8 mouse cellular contexts compared by ENCODE assay signal in genomic region chr1:132416244-132416942, GRCm38 (mm10). TPM values are rescaled to one million over a fixed set of nuclear protein-coding genes. Genes with fewer than 3 reads are reported as not detected.
DNase-seq lines count a peak whose midpoint lies in the region; ATAC-seq and TF ChIP-seq lines count a peak whose summit lies in the region.

No protein-coding gene starts in this region.

- no peak overlapping the region for H3K4me3 ChIP-seq in embryonic facial prominence, embryonic 12.5 days
- no peak overlapping the region; the same call in 1 of the 2 replicates for H3K4me3 ChIP-seq in embryonic facial prominence, embryonic 10.5 days
- no peak overlapping the region for H3K4me3 ChIP-seq in lung, embryonic 15.5 days
- no peak overlapping the region for H3K4me3 ChIP-seq in lung, postnatal 0 days (ENCODE audit: low read depth, low read length)
- H3K4me3 ChIP-seq in midbrain, embryonic 15.5 days = peak overlapping the region; percentile 91; the same call in 1 of the 2 replicates

- WGBS in embryonic facial prominence, embryonic 12.5 days = 55% methylated on average over 8 of the region's 8 CpGs
- 70% methylated on average over 8 of the region's 8 CpGs for whole genome bisulfite sequencing in embryonic facial prominence, embryonic 10.5 days
- WGBS in lung, embryonic 15.5 days = 54% methylated on average over 8 of the region's 8 CpGs
- 64% methylated on average over 8 of the region's 8 CpGs for WGBS in lung, postnatal 0 days
- 76% methylated on average over 8 of the region's 8 CpGs for WGBS in midbrain, embryonic 15.5 days

- H3K27me3 ChIP-seq in embryonic facial prominence, embryonic 12.5 days = no peaks in the 10 kb centered on the region
- peaks cover 5% of the 10 kb centered on the region; the same call in 1 of the 2 replicates for H3K27me3 ChIP-seq in embryonic facial prominence, embryonic 10.5 days (replicated peaks; ENCODE audit: low read depth, poor library complexity, severe bottlenecking)
- H3K27me3 ChIP-seq in lung, embryonic 15.5 days = no peaks in the 10 kb centered on the region
- H3K27me3 ChIP-seq in lung, postnatal 0 days (replicated peaks; ENCODE audit: insufficient read depth, low read length) = no peaks in the 10 kb centered on the region
- no peaks in the 10 kb centered on the region for H3K27me3 ChIP-seq in midbrain, embryonic 15.5 days (replicated peaks)

- no peaks in the 10 kb centered on the region for H3K9me3 ChIP-seq in embryonic facial prominence, embryonic 12.5 days
- H3K9me3 ChIP-seq in embryonic facial prominence, embryonic 10.5 days = no peaks in the 10 kb centered on the region
- H3K9me3 ChIP-seq in lung, embryonic 15.5 days = no peaks in the 10 kb centered on the region
- no peaks in the 10 kb centered on the region for H3K9me3 ChIP-seq in lung, postnatal 0 days (ENCODE audit: low read length)
- no peaks in the 10 kb centered on the region for H3K9me3 ChIP-seq in midbrain, embryonic 15.5 days

- no peak for ATAC-seq in embryonic facial prominence, embryonic 12.5 days (ENCODE audit: insufficient number of reproducible peaks, insufficient read depth, low FRiP score, low TSS enrichment)
- ATAC-seq in lung, embryonic 15.5 days (ENCODE audit: borderline replicate concordance, extremely low read depth, low FRiP score, low TSS enrichment) = no peak
- no peak for ATAC-seq in lung, postnatal 0 days
- peak; percentile 33 for ATAC-seq in granulocyte monocyte progenitor cell, adult 5-6 weeks (replicated peaks; ENCODE audit: poor library complexity, severe bottlenecking)
- no peak for ATAC-seq in midbrain, embryonic 15.5 days (replicated peaks)

- TF ChIP-seq EP300 in lung, postnatal 0 days (IDR thresholded peaks at IDR 0.05) = no peak

- H3K36me3 ChIP-seq in embryonic facial prominence, embryonic 12.5 days = no peaks in the 10 kb centered on the region
- H3K36me3 ChIP-seq in embryonic facial prominence, embryonic 10.5 days (replicated peaks) = no peaks in the 10 kb centered on the region
- no peaks in the 10 kb centered on the region for H3K36me3 ChIP-seq in lung, embryonic 15.5 days
- no peaks in the 10 kb centered on the region for H3K36me3 ChIP-seq in lung, postnatal 0 days (ENCODE audit: insufficient read depth, low read length)
- no peaks in the 10 kb centered on the region for H3K36me3 ChIP-seq in midbrain, embryonic 15.5 days (replicated peaks)

- H3K4me2 ChIP-seq in embryonic facial prominence, embryonic 12.5 days (replicated peaks) = peak overlapping the region; percentile 67; the same call in 1 of the 2 replicates
- H3K4me2 ChIP-seq in lung, embryonic 15.5 days = peak overlapping the region; percentile 60
- no peak overlapping the region for H3K4me2 ChIP-seq in lung, postnatal 0 days (replicated peaks; ENCODE audit: low read depth, low read length)
- peak overlapping the region; percentile 89; the same call in 1 of the 2 replicates for H3K4me2 ChIP-seq in midbrain, embryonic 15.5 days

- H3K9ac ChIP-seq in embryonic facial prominence, embryonic 12.5 days = no peak overlapping the region
- no peak overlapping the region for H3K9ac ChIP-seq in lung, embryonic 15.5 days
- H3K9ac ChIP-seq in lung, postnatal 0 days (replicated peaks; ENCODE audit: low read depth) = no peak overlapping the region
- no peak overlapping the region for H3K9ac ChIP-seq in midbrain, embryonic 15.5 days

- H3K4me1 ChIP-seq in embryonic facial prominence, embryonic 12.5 days = peaks cover 13% of the 10 kb centered on the region; the same call in 1 of the 2 replicates
- H3K4me1 ChIP-seq in embryonic facial prominence, embryonic 10.5 days = peaks cover 34% of the 10 kb centered on the region
- peaks cover 19% of the 10 kb centered on the region for H3K4me1 ChIP-seq in lung, embryonic 15.5 days
- H3K4me1 ChIP-seq in lung, postnatal 0 days (ENCODE audit: insufficient read depth, low read depth, low read length) = peaks cover 8% of the 10 kb centered on the region
- H3K4me1 ChIP-seq in midbrain, embryonic 15.5 days = peaks cover 25% of the 10 kb centered on the region

- no peak for TF ChIP-seq CTCF in lung, postnatal 0 days (IDR thresholded peaks at IDR 0.05)

- no peak for DNase-seq in embryonic facial prominence, embryonic 10.5 days (ENCODE audit: low spot score)
- DNase-seq in lung, postnatal 0 days (ENCODE audit: low spot score) = no peak
- no peak for DNase-seq in retina, postnatal 1 day
- DNase-seq in thymus, postnatal 0 days (ENCODE audit: low spot score) = no peak

- H3K27ac ChIP-seq in embryonic facial prominence, embryonic 12.5 days = no peak overlapping the region
- no peak overlapping the region for H3K27ac ChIP-seq in embryonic facial prominence, embryonic 10.5 days (replicated peaks)
- no peak overlapping the region for H3K27ac ChIP-seq in lung, embryonic 15.5 days
- H3K27ac ChIP-seq in lung, postnatal 0 days (ENCODE audit: low read length) = no peak overlapping the region
- no peak overlapping the region for H3K27ac ChIP-seq in midbrain, embryonic 15.5 days

RNA-seq across cellular contexts. Expression of gene Dstyk, which starts 1.0 kb away (rescaled TPM):
- polyA plus RNA-seq in embryonic facial prominence, embryonic 12.5 days (2016; fragmentation: Nextera tagmentation; extraction: Ambion mirVana) = 16.1 and 17.2 TPM in 2 replicates
- polyA plus RNA-seq in embryonic facial prominence, embryonic 10.5 days (2016; fragmentation: Nextera tagmentation; extraction: Ambion mirVana) = 13.2 and 13.5 TPM in 2 replicates
- 14.5 and 15.4 TPM in 2 replicates for polyA plus RNA-seq in lung, embryonic 15.5 days (2015; fragmentation: Nextera tagmentation; extraction: Ambion mirVana)
- polyA plus RNA-seq in lung, postnatal 0 days (2015; fragmentation: Nextera tagmentation; extraction: Ambion mirVana) = 12.2 and 14.4 TPM in 2 replicates
- total RNA-seq in granulocyte monocyte progenitor cell, adult 5-6 weeks (2014; fragmentation: Nextera tagmentation) = 16.4 and 19.2 TPM in 2 replicates
- total RNA-seq in granulocyte monocyte progenitor cell, adult 5-6 weeks (2017) = 18.1 and 43.1 TPM in 2 replicates
- polyA plus RNA-seq in midbrain, embryonic 15.5 days (2015; fragmentation: Nextera tagmentation; extraction: Ambion mirVana) = 12.1 and 12.4 TPM in 2 replicates
- 4.4 and 4.8 TPM in 2 replicates for polyA plus RNA-seq in thymus, postnatal 0 days (2015; fragmentation: Nextera tagmentation; extraction: Ambion mirVana)

RNA-seq across cellular contexts. Expression of gene Tmcc2, which starts 25.3 kb away (rescaled TPM):
- 22.0 and 22.1 TPM in 2 replicates for polyA plus RNA-seq in embryonic facial prominence, embryonic 12.5 days (2016; fragmentation: Nextera tagmentation; extraction: Ambion mirVana)
- polyA plus RNA-seq in embryonic facial prominence, embryonic 10.5 days (2016; fragmentation: Nextera tagmentation; extraction: Ambion mirVana) = 10.2 and 11.7 TPM in 2 replicates
- polyA plus RNA-seq in lung, embryonic 15.5 days (2015; fragmentation: Nextera tagmentation; extraction: Ambion mirVana) = 10.7 and 13.2 TPM in 2 replicates
- polyA plus RNA-seq in lung, postnatal 0 days (2015; fragmentation: Nextera tagmentation; extraction: Ambion mirVana) = 28.8 and 37.2 TPM in 2 replicates
- 1.5 and 6.2 TPM in 2 replicates for total RNA-seq in granulocyte monocyte progenitor cell, adult 5-6 weeks (2014; fragmentation: Nextera tagmentation)
- 3.7 and 4.2 TPM in 2 replicates for total RNA-seq in granulocyte monocyte progenitor cell, adult 5-6 weeks (2017)
- polyA plus RNA-seq in midbrain, embryonic 15.5 days (2015; fragmentation: Nextera tagmentation; extraction: Ambion mirVana) = 38.4 and 39.4 TPM in 2 replicates
- 0.74 and 0.86 TPM in 2 replicates for polyA plus RNA-seq in thymus, postnatal 0 days (2015; fragmentation: Nextera tagmentation; extraction: Ambion mirVana)
